Mouse (Mus musculus) hindbrain, embryonic 16.5 days (tissue): Measurements from ENCODE around the gene Exd1. TPM values are rescaled to one million over a fixed set of nuclear protein-coding genes. Genes with fewer than 3 reads are reported as not detected.

Source experiments
- ATAC-seq: fragments of 200-750 bp; cut with Nextera tagmentation; 2 replicates; pipeline ENCODE4 v1.8.0; 2017; ENCODE audit warnings: moderate TSS enrichment, moderate library complexity
- H3K27ac ChIP-seq: fragments of 300-500 bp; sonication (generic); 2 replicates; pipeline ENCODE4 v1.5.1; 2014; ENCODE audit warnings: low read depth, mild to moderate bottlenecking, control low read depth, low read length, moderate library complexity
- H3K27me3 ChIP-seq: fragments of 300-500 bp; sonication (generic); replicated peaks from 2 replicates; pipeline ENCODE4 v1.6.1; 2014; ENCODE audit warnings: low read length; ENCODE audit not compliant: control insufficient read depth, insufficient read depth
- H3K36me3 ChIP-seq: fragments of 300-500 bp; sonication (generic); 2 replicates; pipeline ENCODE4 v1.6.1; 2014; ENCODE audit warnings: mild to moderate bottlenecking, low read length, moderate library complexity, mixed read lengths; ENCODE audit not compliant: control insufficient read depth, insufficient read depth
- H3K4me1 ChIP-seq: fragments of 300-500 bp; sonication (generic); 2 replicates; pipeline ENCODE4 v1.6.1; 2014; ENCODE audit warnings: low read depth, low read length; ENCODE audit not compliant: control insufficient read depth, insufficient read depth
- H3K4me2 ChIP-seq: fragments of 300-500 bp; sonication (generic); 2 replicates; pipeline ENCODE4 v1.6.1; 2014; ENCODE audit warnings: mild to moderate bottlenecking, low read length, control low read depth, moderate library complexity
- H3K4me3 ChIP-seq: fragments of 300-500 bp; sonication (generic); 2 replicates; pipeline ENCODE4 v1.5.1; 2014; ENCODE audit warnings: mild to moderate bottlenecking, low read length, control low read depth, moderate library complexity
- H3K9ac ChIP-seq: fragments of 300-500 bp; sonication (generic); 2 replicates; pipeline ENCODE4 v1.6.1; 2014; ENCODE audit warnings: low read depth, mild to moderate bottlenecking, control low read depth, low read length, moderate library complexity
- H3K9me3 ChIP-seq: fragments of 300-500 bp; sonication (generic); 2 replicates; pipeline ENCODE4 v1.6.1; 2014; ENCODE audit warnings: mild to moderate bottlenecking, low read length, moderate library complexity; ENCODE audit not compliant: control insufficient read depth
- WGBS: fragments of 180-500 bp; shearing (Covaris S2); extraction: QIAGEN DNeasy Blood & Tissue Kit; methylation state at CpG from one replicate; pipeline ENCODE4 v1.1.7; 2014; 5-methylcytosine and 5-hydroxymethylcytosine counted together
- polyA plus RNA-seq: library from polyadenylated mRNA; unstranded; fragments of >200 nt; fragmentation: Nextera tagmentation; extraction: Ambion mirVana; gene quantifications from 2 replicates; pipeline ENCODE4 v1.2.1, GENCODE M21; 2015

The Exd1 gene
- polyA plus RNA-seq, result 1.1 and 1.5 TPM in 2 replicates

GRCm38 (mm10) chr2:119547522-119548370, at the start of gene Exd1, which contains the start of gene Chp1:
TSS of gene Exd1 (minus strand) at chr2:119547627.
TSS of gene Chp1 (plus strand) at chr2:119547697.
- Histone ChIP-seq H3K4me3 (peak within 1 kb of the TSS; percentile 94), H3K9me3 (no peaks in the 10 kb centered on the region), H3K9ac (peak within 1 kb of the TSS; percentile 93), H3K4me2 (peak within 1 kb of the TSS; percentile 81), H3K27ac (peak within 1 kb of the TSS; percentile 81), H3K27me3 (no peaks in the 10 kb centered on the region), H3K4me1 (peaks cover 14% of the 10 kb centered on the region), H3K36me3 (no peaks in the 10 kb centered on the region)
- peak; percentile 99 for ATAC-seq
- WGBS, result under 1% methylated on average over 55 of the region's 57 CpGs

GRCm38 (mm10) chr2:119596781-119597330, 49.4 kb upstream of the Exd1 start:
- Histone ChIP-seq H3K27me3 (no peaks in the 10 kb centered on the region), H3K36me3 (peaks cover 12% of the 10 kb centered on the region), H3K27ac (no peak overlapping the region), H3K4me2 (no peak overlapping the region), H3K4me3 (no peak overlapping the region), H3K9ac (no peak overlapping the region), H3K4me1 (peaks cover 16% of the 10 kb centered on the region), H3K9me3 (no peaks in the 10 kb centered on the region)
- ATAC-seq, result no peak
- 90% methylated on average over 8 of the region's 8 CpGs for WGBS

GRCm38 (mm10) chr2:119595308-119595707, 47.9 kb upstream of the Exd1 start:
- H3K9me3 ChIP-seq, result no peaks in the 10 kb centered on the region
- H3K4me3 ChIP-seq, result peak overlapping the region; percentile 90
- no peak overlapping the region; the same call in 1 of the 2 replicates for H3K27ac ChIP-seq
- 41% methylated on average over 4 of the region's 4 CpGs for WGBS
- no peak for ATAC-seq
- peak overlapping the region; percentile 95 for H3K9ac ChIP-seq
- H3K36me3 ChIP-seq, result peaks cover 19% of the 10 kb centered on the region
- H3K4me2 ChIP-seq, result peak overlapping the region; percentile 75
- peaks cover 12% of the 10 kb centered on the region for H3K4me1 ChIP-seq
- no peaks in the 10 kb centered on the region for H3K27me3 ChIP-seq

- WGBS, result 0% methylated on average over 59 of the region's 61 CpGs
- H3K27me3 ChIP-seq, result no peaks in the 10 kb centered on the region
- H3K9ac ChIP-seq, result peak overlapping the region; percentile 95
- H3K9me3 ChIP-seq, result no peaks in the 10 kb centered on the region
- peaks cover 12% of the 10 kb centered on the region for H3K4me1 ChIP-seq
- H3K27ac ChIP-seq, result peak overlapping the region; percentile 92
- H3K36me3 ChIP-seq, result peaks cover 16% of the 10 kb centered on the region
- peak overlapping the region; percentile 75 for H3K4me2 ChIP-seq
- peak overlapping the region; percentile 90 for H3K4me3 ChIP-seq
- peak; percentile 99 for ATAC-seq
Measured at GRCm38 (mm10) chr2:119594113-119594981, 46.9 kb upstream of the Exd1 start.

GRCm38 (mm10) chr2:119593765-119594112, 46.3 kb upstream of the Exd1 start:
- Histone ChIP-seq H3K36me3 (peaks cover 14% of the 10 kb centered on the region), H3K4me3 (peak overlapping the region; percentile 90), H3K4me1 (peaks cover 12% of the 10 kb centered on the region), H3K27me3 (no peaks in the 10 kb centered on the region), H3K9me3 (no peaks in the 10 kb centered on the region), H3K27ac (peak overlapping the region; percentile 16), H3K9ac (no peak overlapping the region), H3K4me2 (peak overlapping the region; percentile 45)
- WGBS, result 10% methylated on average over 7 of the region's 7 CpGs
- no peak for ATAC-seq

- no peaks in the 10 kb centered on the region for H3K27me3 ChIP-seq
- ATAC-seq, result no peak
- H3K27ac ChIP-seq, result no peak overlapping the region
- H3K4me3 ChIP-seq, result no peak overlapping the region
- WGBS, result 94% methylated on average over 3 of the region's 3 CpGs
- H3K4me2 ChIP-seq, result no peak overlapping the region
- peaks cover 7% of the 10 kb centered on the region for H3K36me3 ChIP-seq
- peaks cover 12% of the 10 kb centered on the region for H3K4me1 ChIP-seq
- no peak overlapping the region for H3K9ac ChIP-seq
- no peaks in the 10 kb centered on the region for H3K9me3 ChIP-seq
Measured at GRCm38 (mm10) chr2:119591247-119591646, 43.8 kb upstream of the Exd1 start.

- Histone ChIP-seq H3K4me2 (no peak overlapping the region), H3K4me1 (no peaks in the 10 kb centered on the region), H3K27ac (no peak overlapping the region), H3K9ac (no peak overlapping the region), H3K4me3 (no peak overlapping the region), H3K9me3 (no peaks in the 10 kb centered on the region), H3K27me3 (no peaks in the 10 kb centered on the region), H3K36me3 (peaks cover 7% of the 10 kb centered on the region)
- ATAC-seq, result no peak
- 16% methylated on average over 4 of the region's 4 CpGs for WGBS
Measured at GRCm38 (mm10) chr2:119587383-119587782, 40.0 kb upstream of the Exd1 start.

GRCm38 (mm10) chr2:119584282-119584681, 36.9 kb upstream of the Exd1 start:
- Histone ChIP-seq H3K9me3 (no peaks in the 10 kb centered on the region), H3K4me1 (no peaks in the 10 kb centered on the region), H3K4me2 (no peak overlapping the region), H3K4me3 (no peak overlapping the region), H3K27ac (no peak overlapping the region), H3K9ac (no peak overlapping the region), H3K27me3 (no peaks in the 10 kb centered on the region), H3K36me3 (peaks cover 4% of the 10 kb centered on the region; the same call in 1 of the 2 replicates)
- ATAC-seq, result no peak
- WGBS, result 91% methylated on average over 8 of the region's 8 CpGs
